Mouse (Mus musculus): ENCODE measurements around the gene Zap70. TPM values are rescaled to one million over a fixed set of nuclear protein-coding genes. Genes with fewer than 3 reads are reported as not detected.
"Not testable (repeated sequence)": the region's sequence is repeated elsewhere in the genome, so short reads cannot be mapped to it uniquely, and the experiment has no call there.

Gene Zap70
- polyA plus RNA-seq, 1 experiment from 2014 or later, result 0.43 TPM

GRCm38 (mm10) chr1:36807782-36808565 is 46.4 kb downstream of the Zap70 start:
- DNase-seq (no peak), ATAC-seq (ENCODE audit: insufficient read depth) (no peak)
- H3K9me3 ChIP-seq (ENCODE audit: low read depth, low read length), result no peaks in the 10 kb centered on the region
- no peaks in the 10 kb centered on the region for H3K4me1 ChIP-seq (ENCODE audit: insufficient read depth)
- H3K4me3 ChIP-seq (ENCODE audit: low read depth, low read length), result no peak overlapping the region
- H3K4me2 ChIP-seq, result no peak overlapping the region
- H3K36me3 ChIP-seq (ENCODE audit: insufficient read depth), result peaks cover 90% of the 10 kb centered on the region
- TF ChIP-seq CTCF (IDR thresholded peaks at IDR 0.05; ENCODE audit: low read depth), result no peak
- WGBS, result 92% methylated on average over 14 of the region's 14 CpGs
- H3K27ac ChIP-seq (ENCODE audit: low read depth), result no peak overlapping the region
- no peak overlapping the region for H3K9ac ChIP-seq
- no peaks in the 10 kb centered on the region for H3K27me3 ChIP-seq (ENCODE audit: insufficient read depth, low read length)

DNA sequence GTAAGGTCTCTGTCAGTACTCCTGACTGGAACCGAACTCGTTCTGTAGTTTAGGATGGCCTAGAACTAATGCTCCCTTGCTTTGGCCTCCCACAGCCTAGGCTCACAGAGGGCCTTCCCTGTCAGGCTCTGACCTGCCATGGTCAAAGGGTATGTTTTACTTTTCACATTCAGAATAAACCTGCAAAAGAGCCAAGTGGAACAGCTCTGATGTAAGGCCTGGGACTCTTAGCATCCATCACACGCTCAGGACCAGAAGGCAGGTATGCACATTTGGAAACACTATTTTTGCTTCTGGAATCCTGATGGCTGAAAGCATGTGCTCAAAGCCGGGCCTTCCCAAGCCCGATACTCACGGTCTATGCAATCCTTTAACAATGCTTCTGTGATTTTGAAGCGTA is 50.2 kb downstream of the Zap70 start:
- H3K4me1 ChIP-seq (ENCODE audit: insufficient read depth), result no peaks in the 10 kb centered on the region
- no peak overlapping the region for H3K4me2 ChIP-seq
- no peak overlapping the region for H3K27ac ChIP-seq (ENCODE audit: low read depth)
- TF ChIP-seq CTCF (IDR thresholded peaks at IDR 0.05; ENCODE audit: low read depth), result no peak
- H3K9ac ChIP-seq, result no peak overlapping the region
- 93% methylated on average over 7 of the region's 7 CpGs for WGBS
- no peak for DNase-seq
- H3K36me3 ChIP-seq (ENCODE audit: insufficient read depth), result peaks cover 76% of the 10 kb centered on the region
- H3K27me3 ChIP-seq (ENCODE audit: insufficient read depth, low read length), result no peaks in the 10 kb centered on the region
- H3K9me3 ChIP-seq (ENCODE audit: low read depth, low read length), result no peaks in the 10 kb centered on the region
- H3K4me3 ChIP-seq (ENCODE audit: low read depth, low read length), result no peak overlapping the region
- no peak for ATAC-seq (ENCODE audit: insufficient read depth)

DNA sequence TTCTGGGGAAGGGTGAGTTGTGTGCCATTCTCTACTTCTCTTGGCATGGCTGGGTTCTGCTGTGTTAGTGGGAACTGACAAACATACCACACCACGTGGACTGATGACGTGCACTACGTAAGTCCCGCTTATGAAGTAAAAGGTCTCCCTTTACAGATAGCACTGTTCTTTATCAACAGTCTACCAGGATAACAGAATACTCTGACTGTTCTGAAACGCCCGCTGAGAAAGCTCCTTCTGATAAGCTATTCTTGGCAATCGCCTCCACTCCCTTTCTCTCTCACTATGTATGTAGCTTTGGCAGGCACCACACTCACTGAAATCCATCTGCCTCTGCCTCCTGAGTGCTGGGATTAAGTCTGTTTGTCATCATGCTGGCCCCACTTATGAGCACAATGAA is 51.8 kb downstream of the Zap70 start:
- DNase-seq, result peak; percentile 22
- Histone ChIP-seq H3K4me2 (no peak overlapping the region), H3K9ac (no peak overlapping the region), H3K4me1 (ENCODE audit: insufficient read depth) (no peaks in the 10 kb centered on the region), H3K9me3 (ENCODE audit: low read depth, low read length) (no peaks in the 10 kb centered on the region), H3K4me3 (ENCODE audit: low read depth, low read length) (no peak overlapping the region), H3K27ac (ENCODE audit: low read depth) (no peak overlapping the region), H3K27me3 (ENCODE audit: insufficient read depth, low read length) (no peaks in the 10 kb centered on the region), H3K36me3 (ENCODE audit: insufficient read depth) (peaks cover 72% of the 10 kb centered on the region)
- TF ChIP-seq CTCF (IDR thresholded peaks at IDR 0.05; ENCODE audit: low read depth), result no peak
- 63% methylated on average over 7 of the region's 7 CpGs for WGBS
- no peak for ATAC-seq (ENCODE audit: insufficient read depth)

- Histone ChIP-seq H3K27me3 (ENCODE audit: insufficient read depth, low read length) (no peaks in the 10 kb centered on the region), H3K9ac (no peak overlapping the region)
These were observed 52.8 kb downstream of the Zap70 start for GRCm38 (mm10) chr1:36814271-36814903.

GRCm38 (mm10) chr1:36815166-36815565 is 53.6 kb downstream of the Zap70 start:
- no peaks in the 10 kb centered on the region for H3K27me3 ChIP-seq (ENCODE audit: insufficient read depth, low read length)
- no peak overlapping the region for H3K4me3 ChIP-seq (ENCODE audit: low read depth, low read length)
- H3K9me3 ChIP-seq (ENCODE audit: low read depth, low read length), result no peaks in the 10 kb centered on the region
- no peak for ATAC-seq (ENCODE audit: insufficient read depth)
- H3K9ac ChIP-seq, result no peak overlapping the region
- no peak overlapping the region for H3K27ac ChIP-seq (ENCODE audit: low read depth)
- no peak overlapping the region for H3K4me2 ChIP-seq
- WGBS, result 87% methylated on average over 6 of the region's 6 CpGs
- H3K36me3 ChIP-seq (ENCODE audit: insufficient read depth), result peaks cover 66% of the 10 kb centered on the region
- DNase-seq, result no peak
- no peaks in the 10 kb centered on the region for H3K4me1 ChIP-seq (ENCODE audit: insufficient read depth)
- no peak for TF ChIP-seq CTCF (IDR thresholded peaks at IDR 0.05; ENCODE audit: low read depth)

More at GRCm38 (mm10) chr1:36814271-36814903, 52.8 kb downstream of the Zap70 start:
- no peak overlapping the region for H3K4me2 ChIP-seq
- DNase-seq, result no peak
- no peaks in the 10 kb centered on the region for H3K4me1 ChIP-seq (ENCODE audit: insufficient read depth)
- H3K27ac ChIP-seq (ENCODE audit: low read depth), result no peak overlapping the region
- no peak overlapping the region for H3K4me3 ChIP-seq (ENCODE audit: low read depth, low read length)
- H3K36me3 ChIP-seq (ENCODE audit: insufficient read depth), result peaks cover 69% of the 10 kb centered on the region
- H3K9me3 ChIP-seq (ENCODE audit: low read depth, low read length), result no peaks in the 10 kb centered on the region
- ATAC-seq (ENCODE audit: insufficient read depth), result no peak
- WGBS, result 77% methylated on average over 5 of the region's 5 CpGs
- no peak for TF ChIP-seq CTCF (IDR thresholded peaks at IDR 0.05; ENCODE audit: low read depth)

GRCm38 (mm10) chr1:36821918-36822317 is 60.3 kb downstream of the Zap70 start:
- H3K4me2 ChIP-seq; H3K27ac ChIP-seq (ENCODE audit: low read depth); H3K4me3 ChIP-seq (ENCODE audit: low read depth, low read length); H3K4me1 ChIP-seq (ENCODE audit: insufficient read depth); DNase-seq; ATAC-seq (ENCODE audit: insufficient read depth); H3K9me3 ChIP-seq (ENCODE audit: low read depth, low read length); H3K27me3 ChIP-seq (ENCODE audit: insufficient read depth, low read length); H3K9ac ChIP-seq: not testable (repeated sequence)
- 89% methylated on average over 4 of the region's 4 CpGs for WGBS
- H3K36me3 ChIP-seq (ENCODE audit: insufficient read depth), result peaks cover 77% of the 10 kb centered on the region

- DNase-seq (no peak), ATAC-seq (ENCODE audit: insufficient read depth) (no peak)
- Histone ChIP-seq H3K4me1 (ENCODE audit: insufficient read depth) (no peaks in the 10 kb centered on the region), H3K27ac (ENCODE audit: low read depth) (no peak overlapping the region), H3K9me3 (ENCODE audit: low read depth, low read length) (no peaks in the 10 kb centered on the region), H3K4me3 (ENCODE audit: low read depth, low read length) (no peak overlapping the region), H3K4me2 (no peak overlapping the region), H3K27me3 (ENCODE audit: insufficient read depth, low read length) (no peaks in the 10 kb centered on the region), H3K9ac (no peak overlapping the region), H3K36me3 (ENCODE audit: insufficient read depth) (peaks cover 67% of the 10 kb centered on the region)
- WGBS, result 92% methylated on average over 5 of the region's 5 CpGs
- no peak for TF ChIP-seq CTCF (IDR thresholded peaks at IDR 0.05; ENCODE audit: low read depth)
These were observed 62.8 kb downstream of the Zap70 start for GRCm38 (mm10) chr1:36824356-36824755.

Measured in lung, embryonic 14.5 days (tissue).